Mouse (Mus musculus): ENCODE measurements at regions not wholly inside any gene's neighbourhood (a gene's known extent, or its start where the extent isn't known, plus 50 kb on each side); places are given as distances from the start of the nearest gene placed in this dataset.

DNA sequence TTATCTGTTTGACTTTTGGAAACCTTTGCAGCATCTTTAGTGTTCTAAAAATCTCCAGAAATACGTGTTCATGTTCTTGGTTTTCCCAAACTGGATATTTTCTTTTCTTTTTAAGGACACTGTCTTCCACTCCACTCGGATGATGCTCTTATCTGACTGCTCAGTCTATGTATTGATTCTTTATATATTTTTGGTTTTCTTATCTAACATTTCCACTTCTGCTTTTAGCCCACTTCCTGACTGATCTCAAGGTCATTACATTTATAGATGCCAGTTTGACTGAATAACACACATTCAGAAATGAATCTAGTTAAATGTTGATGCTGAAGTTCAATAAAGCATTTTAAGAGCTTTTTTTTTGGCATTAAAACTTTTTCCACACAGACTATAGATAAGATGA lies 265.3 kb downstream of the Rpl36a-ps1 start:
- TF ChIP-seq CTCF (IDR thresholded peaks at IDR 0.05) (no peak), EP300 (IDR thresholded peaks at IDR 0.05) (no peak)

Data from lung, postnatal 0 days (tissue).